Mouse (Mus musculus) brown adipose tissue, adult 24 weeks (tissue): ENCODE measurements around the gene Arhgap19. TPM values are rescaled to one million over a fixed set of nuclear protein-coding genes. Genes with fewer than 3 reads are reported as not detected.
A peak's percentile ranks its signal among the peaks of the same experiment; 100 is the strongest.
"Not testable (repeated sequence)": the region's sequence is repeated elsewhere in the genome, so short reads cannot be mapped to it uniquely, and the experiment has no call there.

ENCODE experiments used
- H3K27ac ChIP-seq: fragments of 200-500 bp; replicated peaks from 2 replicates; pipeline ENCODE4 v1.5.1; 2012; ENCODE audit warnings: low read depth, mild to moderate bottlenecking, low read length
- H3K4me1 ChIP-seq: fragments of 200-500 bp; 2 replicates; pipeline ENCODE4 v1.6.1; 2012; ENCODE audit warnings: low read length, mixed read lengths; ENCODE audit not compliant: control insufficient read depth, insufficient read depth, insufficient read length
- H3K4me3 ChIP-seq: fragments of 200-500 bp; 2 replicates; pipeline ENCODE4 v1.5.1; 2012; ENCODE audit warnings: low read depth, mild to moderate bottlenecking, low read length, moderate library complexity; ENCODE audit not compliant: insufficient read depth
- polyA plus RNA-seq: library from polyadenylated mRNA; stranded (reverse); fragments of >200 nt; gene quantifications from 2 replicates; pipeline ENCODE4 v1.2.4, GENCODE M21; 2012; ENCODE audit not compliant: missing spikeins, insufficient read depth, insufficient read length

Arhgap19 gene
- polyA plus RNA-seq = 2.5 and 2.8 TPM in 2 replicates

DNA sequence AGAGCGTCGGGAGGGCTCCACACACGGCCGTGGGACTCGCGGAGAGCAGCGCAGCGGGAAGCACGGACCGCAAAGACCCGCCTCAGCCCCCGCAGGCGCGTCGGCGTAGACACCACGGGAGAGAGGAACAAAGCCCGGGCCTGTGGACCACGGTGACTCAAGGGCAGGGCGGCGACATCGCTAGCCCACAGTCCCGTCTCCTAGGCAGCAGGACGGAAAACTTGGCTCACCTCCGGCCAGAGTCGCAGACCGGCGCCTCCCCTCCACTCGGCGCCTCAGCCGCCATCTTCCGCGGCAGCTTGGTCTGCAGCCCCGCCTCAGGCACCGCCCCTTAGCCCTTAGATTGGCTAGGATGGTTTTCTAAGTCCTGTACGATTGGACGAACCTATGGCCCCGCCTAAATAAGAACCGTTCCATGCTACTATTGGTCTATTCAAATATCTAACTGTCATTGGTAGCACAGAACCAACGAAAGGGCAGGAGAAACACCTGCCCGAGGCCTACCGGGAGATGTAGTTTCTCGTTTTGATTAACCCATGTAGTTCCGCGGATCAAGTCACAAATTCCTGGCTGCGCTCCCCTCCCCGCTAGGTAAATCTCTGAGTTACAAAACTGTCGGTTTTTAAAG lies at the start of gene Arhgap19:
TSS of gene Arhgap19 (minus strand) at position 306 of the 628 bp plus-strand sequence.
- peak within 1 kb of the TSS; percentile 81 for H3K4me3 ChIP-seq
- no peak within 1 kb of the TSS for H3K27ac ChIP-seq
- H3K4me1 ChIP-seq = peaks cover under 1% of the 10 kb centered on the region; the same call in 1 of the 2 replicates

DNA sequence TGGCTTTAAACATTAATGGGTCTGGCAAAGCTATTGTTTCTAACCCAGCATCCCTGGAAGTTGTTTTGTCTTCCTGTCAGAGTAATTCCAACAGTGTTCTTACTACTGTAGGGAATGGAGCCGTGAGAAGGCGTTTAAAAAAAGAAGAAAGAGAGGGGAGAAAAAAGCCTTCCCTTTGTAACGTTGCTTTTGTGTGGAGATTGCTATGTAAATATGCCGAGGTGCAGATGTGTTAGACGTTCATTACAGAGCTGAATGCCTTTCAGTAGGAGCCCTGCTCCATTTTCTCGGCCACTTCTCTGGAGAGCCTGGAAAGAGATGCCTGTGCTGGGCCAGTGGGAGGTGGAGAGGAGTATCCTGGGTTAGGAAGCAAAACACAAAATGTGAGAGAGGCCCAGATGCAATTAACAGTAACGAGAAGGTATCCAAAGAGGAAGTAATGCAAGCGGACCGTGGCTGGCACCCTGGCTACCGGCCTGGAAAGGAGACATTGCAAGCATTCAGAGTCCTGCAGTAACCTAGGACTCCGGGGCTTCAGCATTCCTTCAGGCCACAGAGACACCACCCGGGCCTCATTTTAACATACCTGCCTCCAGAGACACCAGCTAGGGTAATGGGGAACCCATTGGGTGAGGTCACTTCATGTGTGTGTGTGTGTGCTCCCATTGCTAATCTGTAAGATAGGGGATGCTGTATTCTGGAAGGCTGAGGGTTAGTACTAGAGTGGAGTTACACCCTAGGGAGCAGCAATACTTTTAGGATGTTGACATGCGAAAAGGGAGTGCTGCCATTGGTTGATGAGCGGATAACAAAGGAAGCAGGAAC lies 49.1 kb upstream of the Arhgap19 start:
- Histone ChIP-seq H3K4me3 (no peak overlapping the region), H3K27ac (no peak overlapping the region), H3K4me1 (peaks cover 4% of the 10 kb centered on the region; the same call in 1 of the 2 replicates)

DNA sequence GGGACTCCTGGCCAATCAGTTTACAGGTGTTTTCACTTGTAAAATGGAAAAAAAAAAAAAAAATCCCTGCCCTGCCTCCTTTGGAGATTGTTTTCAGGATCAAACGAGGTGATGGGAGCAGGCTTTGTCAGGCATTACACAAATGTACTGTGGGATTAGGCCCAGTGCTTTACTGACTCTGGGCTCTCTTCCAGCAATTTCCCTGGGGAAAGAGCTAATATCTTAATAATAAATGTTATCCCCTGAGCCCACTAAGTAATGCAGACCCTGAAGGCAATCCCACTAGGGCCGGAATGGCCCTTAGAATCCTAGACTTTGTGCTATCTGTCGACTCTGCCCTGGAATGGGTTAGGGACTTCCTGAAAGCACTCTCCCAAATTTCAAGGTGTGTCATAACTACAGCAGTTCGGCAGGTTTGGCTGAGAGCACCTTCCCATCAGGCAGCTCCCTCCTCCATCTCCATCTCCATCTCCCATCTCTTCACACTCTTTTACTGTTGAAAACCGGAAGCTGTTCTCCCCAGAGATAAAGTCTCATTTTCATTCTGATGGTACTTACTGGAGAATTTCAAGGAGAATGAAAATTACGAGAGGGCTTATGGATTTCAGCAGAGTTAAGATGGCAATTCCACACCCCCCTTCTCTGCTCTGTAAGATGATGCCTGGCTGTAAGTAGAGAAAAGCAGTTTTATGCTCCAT lies 48.3 kb upstream of the Arhgap19 start:
- peaks cover 4% of the 10 kb centered on the region; the same call in 1 of the 2 replicates for H3K4me1 ChIP-seq
- H3K27ac ChIP-seq = no peak overlapping the region

DNA sequence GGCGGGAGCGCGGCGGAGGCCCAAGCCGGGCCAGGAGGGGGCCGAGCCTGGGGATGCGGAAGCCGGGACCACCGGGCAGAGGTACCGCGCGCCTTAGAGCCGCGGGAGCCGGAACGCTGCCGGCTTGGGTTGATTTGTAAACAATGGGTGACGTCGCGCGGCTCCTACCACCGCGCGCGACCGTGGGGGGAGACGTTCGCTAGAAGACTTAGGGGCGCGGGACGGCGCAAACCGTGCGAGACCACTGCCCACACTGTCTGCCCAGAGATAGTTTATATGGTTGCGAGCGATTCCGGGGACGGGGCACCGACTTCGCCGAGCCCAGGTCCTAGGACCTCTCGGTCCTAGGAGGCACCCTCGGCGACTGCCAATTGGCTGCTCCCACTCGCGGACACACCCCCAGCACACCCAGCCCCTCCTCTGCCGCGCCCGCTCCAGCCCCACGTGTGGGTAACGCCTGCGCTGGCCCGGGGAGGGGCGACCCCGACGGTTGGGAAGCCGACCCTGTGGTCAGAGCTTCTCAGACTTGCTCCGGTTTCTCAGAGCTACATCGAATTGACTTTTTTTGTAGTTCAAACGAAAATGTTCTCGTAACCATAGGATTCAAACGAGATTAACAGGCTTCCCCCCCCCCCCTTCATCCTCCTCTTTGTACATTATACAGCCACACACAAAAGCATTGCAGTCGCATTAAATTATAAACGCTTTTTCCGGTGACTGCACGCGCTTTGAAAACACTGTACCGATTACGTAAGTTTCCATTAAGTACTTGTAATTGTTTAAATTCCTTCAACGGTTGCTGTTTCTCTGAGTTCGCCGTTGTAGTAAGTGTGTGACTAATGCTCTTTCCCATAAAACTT lies 46.4 kb upstream of the Arhgap19 start, which contains the start of gene Frat2:
TSS of gene Frat2 (minus strand) at position 141 of the 860 bp plus-strand sequence.
- peak within 1 kb of the TSS; percentile 98 for H3K27ac ChIP-seq
- peaks cover 4% of the 10 kb centered on the region; the same call in 1 of the 2 replicates for H3K4me1 ChIP-seq
- H3K4me3 ChIP-seq = peak within 1 kb of the TSS; percentile 69

More for the DNA sequence above, 48.3 kb upstream of the Arhgap19 start:
- H3K4me3 ChIP-seq = no peak overlapping the region

DNA sequence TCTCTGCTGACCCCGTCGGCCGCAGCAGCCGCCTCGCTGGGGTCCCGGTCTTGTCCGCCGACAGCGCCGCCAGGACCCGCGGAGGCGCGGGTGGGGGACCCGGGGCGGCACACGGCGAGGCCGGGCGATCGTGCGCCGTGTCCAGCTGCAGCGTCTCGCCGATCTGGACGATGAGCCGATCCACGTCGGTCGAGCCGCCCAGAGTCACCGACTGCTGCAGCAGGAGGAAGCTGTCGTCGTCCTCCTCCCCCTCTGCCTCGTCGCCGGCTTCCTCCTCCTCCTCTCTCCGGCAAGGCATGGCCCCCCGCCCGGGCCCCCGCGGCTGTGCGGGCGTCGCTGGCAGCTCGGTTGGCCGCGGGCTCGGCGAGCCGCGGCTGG lies 45.8 kb upstream of the Arhgap19 start:
- not testable (repeated sequence) for H3K27ac ChIP-seq, H3K4me1 ChIP-seq
- peak overlapping the region; percentile 69 for H3K4me3 ChIP-seq

DNA sequence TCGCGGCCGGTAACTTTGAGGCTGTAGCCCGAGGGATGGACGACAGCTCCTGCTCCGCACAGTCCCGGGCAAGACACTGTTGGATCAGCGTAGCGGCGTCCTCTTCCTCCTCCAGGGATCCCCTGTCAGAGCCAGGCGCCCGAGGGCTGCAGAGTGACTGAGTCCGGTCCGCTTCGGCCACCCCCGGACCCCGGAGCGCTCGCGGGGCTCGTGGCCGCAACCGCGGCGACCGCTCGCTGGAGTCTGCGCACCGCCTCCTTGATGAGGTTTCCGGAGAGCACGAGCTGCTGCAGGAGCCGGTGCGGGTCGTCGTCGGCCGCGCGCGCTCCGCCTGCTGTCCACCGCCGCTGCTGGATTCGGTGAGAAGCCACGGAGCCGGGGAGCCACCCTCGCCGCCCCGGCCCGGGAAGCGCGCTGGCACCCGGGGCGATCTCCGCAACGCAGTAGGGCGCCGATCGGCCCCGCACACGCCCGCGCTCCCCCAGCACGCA lies 45.3 kb upstream of the Arhgap19 start:
- peaks cover 4% of the 10 kb centered on the region; the same call in 1 of the 2 replicates for H3K4me1 ChIP-seq
- no peak overlapping the region for H3K27ac ChIP-seq
- peak overlapping the region; percentile 69 for H3K4me3 ChIP-seq

DNA sequence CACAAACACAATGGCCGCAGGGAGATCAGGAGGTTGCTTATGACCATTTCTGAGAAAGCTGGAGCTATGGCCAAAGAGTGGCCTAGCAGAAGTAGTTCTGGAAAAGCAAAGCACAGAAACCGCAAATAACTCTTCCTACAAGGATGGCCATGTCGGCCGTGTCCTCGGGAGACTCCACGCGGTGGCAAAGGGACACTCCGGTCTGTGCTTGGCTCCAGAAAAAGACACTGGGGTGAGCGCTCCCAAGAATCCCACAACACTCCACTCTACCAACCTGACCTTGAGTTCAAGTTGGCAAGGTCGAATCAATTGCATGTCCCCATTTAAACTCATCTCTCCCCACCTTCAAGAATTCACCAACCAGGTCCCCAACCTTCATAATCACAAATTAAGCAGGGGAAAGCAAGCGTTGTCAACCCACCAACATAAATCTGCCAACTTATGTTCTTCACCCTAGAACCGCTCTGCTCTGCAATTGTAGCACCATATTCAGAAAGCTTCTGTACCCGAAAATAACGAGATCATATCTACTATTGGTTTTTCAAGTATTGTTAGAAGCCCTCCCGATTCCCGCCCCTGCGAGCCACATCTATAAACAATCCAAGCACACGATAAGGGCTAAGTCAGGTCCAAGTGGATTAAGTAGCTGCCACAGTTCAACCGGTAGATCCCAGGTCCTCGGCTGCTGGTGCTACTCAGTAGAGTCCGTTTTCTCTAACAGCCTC lies 44.7 kb upstream of the Arhgap19 start:
- peak overlapping the region; percentile 69 for H3K4me3 ChIP-seq
- no peak overlapping the region for H3K27ac ChIP-seq
- H3K4me1 ChIP-seq = peaks cover 4% of the 10 kb centered on the region; the same call in 1 of the 2 replicates

DNA sequence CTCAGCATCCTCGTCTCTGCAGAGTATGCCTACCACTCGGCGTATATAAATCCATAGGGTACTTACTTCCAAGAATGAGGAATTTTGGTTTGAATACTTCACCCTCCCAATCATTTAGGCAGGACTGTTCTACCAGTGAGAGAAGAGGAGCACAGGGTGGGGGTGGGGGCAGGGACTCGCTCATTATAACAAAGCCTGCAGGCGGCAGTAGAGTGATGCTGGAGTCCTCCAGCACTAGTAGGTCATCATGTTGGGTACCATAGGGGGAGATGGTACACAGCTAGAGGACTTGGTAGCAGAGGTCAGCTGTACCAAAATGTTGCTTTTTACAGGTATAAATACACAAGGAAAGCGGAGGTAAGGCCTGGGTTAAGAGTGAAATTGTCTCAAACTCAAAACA lies 42.5 kb upstream of the Arhgap19 start:
- Histone ChIP-seq H3K4me1 (peaks cover 4% of the 10 kb centered on the region; the same call in 1 of the 2 replicates), H3K27ac (no peak overlapping the region)

DNA sequence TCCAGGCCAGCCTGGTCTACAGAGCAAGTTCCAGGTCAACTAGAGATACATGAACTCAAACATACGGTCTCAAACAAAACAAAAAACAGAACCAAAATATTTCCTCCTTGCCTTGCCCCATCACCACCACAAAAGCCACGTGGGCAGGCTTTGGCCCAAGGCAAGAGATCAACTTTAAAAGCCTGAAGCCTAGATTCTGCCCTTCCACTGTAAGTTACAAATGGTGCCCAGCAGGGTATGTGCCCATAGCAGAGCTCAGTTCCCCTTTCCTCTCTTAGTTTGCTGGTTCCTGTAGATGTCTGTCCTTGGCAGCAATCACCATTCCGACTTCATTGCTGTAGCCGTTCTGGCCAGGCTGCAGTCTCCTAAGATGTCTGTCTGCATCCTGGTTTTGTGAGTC lies 40.9 kb upstream of the Arhgap19 start:
- no peak overlapping the region for H3K27ac ChIP-seq

More for the DNA sequence above, 42.5 kb upstream of the Arhgap19 start:
- H3K4me3 ChIP-seq = no peak overlapping the region

DNA sequence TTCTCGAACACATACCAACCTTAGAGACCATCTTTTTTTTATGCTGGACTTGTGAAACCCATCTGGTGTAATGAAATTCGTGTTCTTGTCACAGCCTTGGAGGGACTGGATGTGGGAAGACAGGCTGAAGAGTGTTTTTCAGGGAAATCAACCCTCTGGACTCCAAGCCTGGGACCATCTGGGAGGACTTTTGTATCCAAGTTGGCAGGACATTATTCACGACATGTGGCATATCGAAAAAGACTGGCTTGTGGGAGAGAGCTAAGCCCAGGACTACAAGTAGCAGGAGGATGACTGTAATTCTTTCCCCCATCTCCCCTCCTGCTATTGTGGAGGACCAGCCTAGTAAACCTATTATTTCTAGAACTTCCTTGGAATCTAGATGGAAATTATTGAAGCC lies 40.3 kb upstream of the Arhgap19 start:
- Histone ChIP-seq H3K4me3 (no peak overlapping the region), H3K27ac (no peak overlapping the region), H3K4me1 (peaks cover 4% of the 10 kb centered on the region; the same call in 1 of the 2 replicates)

More for the DNA sequence above, 40.9 kb upstream of the Arhgap19 start:
- no peak overlapping the region for H3K4me3 ChIP-seq
- H3K4me1 ChIP-seq = peaks cover 4% of the 10 kb centered on the region; the same call in 1 of the 2 replicates

DNA sequence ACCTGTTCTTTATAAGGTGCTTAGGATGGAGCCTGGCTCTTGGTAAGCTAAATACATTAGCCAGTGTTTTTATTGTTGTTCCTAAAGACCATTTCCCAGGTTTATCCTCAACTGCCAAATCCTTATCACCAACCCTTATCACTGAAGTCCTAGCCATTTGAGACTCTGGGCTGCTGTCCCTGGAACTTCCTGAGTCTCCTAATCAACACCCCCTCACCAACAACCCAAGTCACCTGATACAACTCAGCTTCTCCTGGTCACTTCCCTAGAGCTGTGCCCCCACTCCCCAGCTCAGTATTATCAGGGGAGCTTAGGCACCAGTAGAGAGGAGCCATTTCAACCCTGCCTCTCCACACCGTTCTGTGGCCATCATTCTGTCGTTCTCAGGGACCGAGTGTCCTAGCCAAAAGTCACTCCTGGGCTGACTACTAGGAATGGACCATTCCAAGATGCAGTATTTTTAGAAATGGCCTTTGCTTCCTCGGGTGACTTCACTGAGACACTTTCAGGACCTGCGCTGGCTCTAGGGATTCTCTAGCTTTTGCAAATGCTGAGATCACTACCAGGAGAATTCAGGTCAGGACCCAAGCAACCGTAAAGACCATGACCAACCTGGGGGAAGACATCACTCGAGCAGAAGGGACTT lies 39.4 kb upstream of the Arhgap19 start:
- Histone ChIP-seq H3K4me1 (peaks cover 1% of the 10 kb centered on the region; the same call in 1 of the 2 replicates), H3K4me3 (no peak overlapping the region), H3K27ac (no peak overlapping the region)

DNA sequence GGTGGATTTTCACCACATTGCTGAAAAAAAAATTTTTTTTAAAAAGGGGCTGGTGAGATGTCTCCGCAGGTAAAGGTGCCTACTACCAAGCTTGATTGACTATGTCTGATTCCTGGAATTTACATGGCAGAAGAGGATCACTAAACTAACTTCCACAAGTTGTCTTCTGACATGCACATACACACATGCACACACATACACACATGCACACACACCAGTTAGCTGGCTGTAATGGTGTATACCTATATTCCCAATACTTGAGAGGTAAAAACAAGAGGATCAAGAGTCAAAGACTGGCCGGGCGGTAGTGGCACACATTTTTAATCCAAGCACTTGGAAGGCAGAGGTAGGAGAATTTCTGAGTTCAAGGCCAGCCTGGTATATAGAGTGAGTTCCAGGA lies 37.8 kb upstream of the Arhgap19 start:
- H3K4me3 ChIP-seq = no peak overlapping the region
- no peaks in the 10 kb centered on the region for H3K4me1 ChIP-seq

DNA sequence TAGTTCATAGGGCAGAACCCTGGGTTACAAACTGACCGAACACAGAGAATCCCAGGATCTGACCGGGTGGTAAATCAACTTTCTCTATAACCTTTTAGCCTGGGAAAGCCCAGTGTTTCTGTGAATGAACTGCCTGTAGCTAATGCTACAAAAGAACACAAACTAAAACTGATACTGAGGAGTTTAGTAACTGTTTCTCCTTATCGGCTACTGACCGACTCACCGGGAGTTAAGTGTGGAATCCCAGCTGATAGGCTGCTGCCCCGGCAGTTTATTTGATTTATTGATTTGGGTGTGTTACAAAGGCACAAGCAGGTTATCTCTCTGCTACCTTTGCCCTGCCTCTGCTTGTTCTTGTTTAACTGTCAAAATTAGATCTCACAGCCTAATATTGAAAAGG lies 37.0 kb upstream of the Arhgap19 start:
- no peak overlapping the region for H3K4me3 ChIP-seq
- no peak overlapping the region for H3K27ac ChIP-seq
- no peaks in the 10 kb centered on the region for H3K4me1 ChIP-seq

More for the DNA sequence above, 37.8 kb upstream of the Arhgap19 start:
- no peak overlapping the region for H3K27ac ChIP-seq
